Comparison of ENCODE assay signal across 8 mouse cellular contexts in genomic region chr4:45795191-45795811, GRCm38 (mm10). TPM values are rescaled to one million over a fixed set of nuclear protein-coding genes. Genes with fewer than 3 reads are reported as not detected.
DNase-seq lines count a peak whose midpoint lies in the region; ATAC-seq and TF ChIP-seq lines count a peak whose summit lies in the region.

No protein-coding gene starts in this region.

- peak; percentile 23 for DNase-seq in ovary, adult 18-20 months (ENCODE audit: low spot score)
- no peak for DNase-seq in ovary, postnatal 36 days (ENCODE audit: low spot score)
- DNase-seq in forebrain, postnatal 0 days = no peak
- peak; percentile 51 to 65 for DNase-seq in kidney, postnatal 25 days
- no peak for DNase-seq in left cerebral cortex, postnatal 14 days (ENCODE audit: low spot score in 2 of 2)
- DNase-seq in left cerebral cortex, postnatal 25 days (ENCODE audit: low spot score in 2 of 2) = no peak
- no peak for DNase-seq in c-Kit-positive CD71-positive TER-119-positive erythroid progenitor cells, embryonic 14.5 days (ENCODE audit: low spot score)

- no peaks in the 10 kb centered on the region for H3K9me3 ChIP-seq in forebrain, postnatal 0 days (ENCODE audit: low read length)
- H3K9me3 ChIP-seq in midbrain, embryonic 15.5 days = no peaks in the 10 kb centered on the region

- H3K9ac ChIP-seq in forebrain, postnatal 0 days = peak overlapping the region; percentile 7; the same call in 1 of the 2 replicates
- no peak overlapping the region for H3K9ac ChIP-seq in midbrain, embryonic 15.5 days

- intact Hi-C loops in left cerebral cortex, postnatal 14 days (cut with DNase I) = no loop called here
- intact Hi-C loops in left cerebral cortex, postnatal 25 days (cut with DNase I) = no loop called here

- no peak for ATAC-seq in forebrain, postnatal 0 days
- ATAC-seq in midbrain, embryonic 15.5 days (replicated peaks) = peak; percentile 64

- WGBS in forebrain, postnatal 0 days = under 1% methylated on average over 12 of the region's 12 CpGs
- under 1% methylated on average over 12 of the region's 12 CpGs for WGBS in midbrain, embryonic 15.5 days

- no peak for TF ChIP-seq CTCF in forebrain, postnatal 0 days (IDR thresholded peaks at IDR 0.05; ENCODE audit: low read depth)

- H3K36me3 ChIP-seq in forebrain, postnatal 0 days (ENCODE audit: insufficient read depth) = no peaks in the 10 kb centered on the region
- no peaks in the 10 kb centered on the region for H3K36me3 ChIP-seq in midbrain, embryonic 15.5 days (replicated peaks)

- H3K27ac ChIP-seq in forebrain, postnatal 0 days (ENCODE audit: low read depth, low read length) = no peak overlapping the region
- no peak overlapping the region for H3K27ac ChIP-seq in midbrain, embryonic 15.5 days

- peaks cover 14% of the 10 kb centered on the region for H3K4me1 ChIP-seq in forebrain, postnatal 0 days (ENCODE audit: insufficient read depth)
- peaks cover 21% of the 10 kb centered on the region for H3K4me1 ChIP-seq in midbrain, embryonic 15.5 days

- peak overlapping the region; percentile 41 for H3K4me2 ChIP-seq in forebrain, postnatal 0 days (ENCODE audit: low read depth)
- H3K4me2 ChIP-seq in midbrain, embryonic 15.5 days = peak overlapping the region; percentile 47

- H3K27me3 ChIP-seq in forebrain, postnatal 0 days (ENCODE audit: insufficient read depth, low read length) = no peaks in the 10 kb centered on the region
- H3K27me3 ChIP-seq in midbrain, embryonic 15.5 days (replicated peaks) = 0 out of 2 replicates have a peak, but pooled peaks cover 2% of the 10 kb centered on the region

- H3K4me3 ChIP-seq in forebrain, postnatal 0 days (ENCODE audit: low read depth, low read length) = peak overlapping the region; percentile 5; the same call in 1 of the 2 replicates
- peak overlapping the region; percentile 24 for H3K4me3 ChIP-seq in midbrain, embryonic 15.5 days

RNA-seq across cellular contexts. Expression of gene Aldh1b1, which starts 3.5 kb away (rescaled TPM):
- 56.4 and 57.6 TPM in 2 replicates for total RNA-seq in forebrain, postnatal 0 days (2014; rRNA removed)
- polyA plus RNA-seq in forebrain, postnatal 0 days (2015; fragmentation: Nextera tagmentation; extraction: Ambion mirVana) = 37.1 and 39.2 TPM in 2 replicates
- 22.5 and 23.3 TPM in 2 replicates for polyA plus RNA-seq in midbrain, embryonic 15.5 days (2015; fragmentation: Nextera tagmentation; extraction: Ambion mirVana)
- total RNA-seq in left cerebral cortex, postnatal 14 days (2021) = 10 to 100 TPM in 1 of 2 experiments, 1 to 10 TPM in 1; 9.6 to 10.5 TPM
- 1 to 10 TPM; 5.7 to 6.4 TPM for total RNA-seq in left cerebral cortex, postnatal 25 days (2021)

RNA-seq across cellular contexts. Expression of gene Igfbpl1, which starts 31.4 kb away (rescaled TPM):
- total RNA-seq in forebrain, postnatal 0 days (2014; rRNA removed) = 102 and 123 TPM in 2 replicates
- 41.0 and 55.1 TPM in 2 replicates for polyA plus RNA-seq in forebrain, postnatal 0 days (2015; fragmentation: Nextera tagmentation; extraction: Ambion mirVana)
- 57.0 and 65.1 TPM in 2 replicates for polyA plus RNA-seq in midbrain, embryonic 15.5 days (2015; fragmentation: Nextera tagmentation; extraction: Ambion mirVana)
- total RNA-seq in left cerebral cortex, postnatal 14 days (2021) = 1 to 10 TPM in 1 of 2 experiments, under 1 TPM in 1; 0.92 to 3.3 TPM
- total RNA-seq in left cerebral cortex, postnatal 25 days (2021) = under 1 TPM; 0.41 to 0.62 TPM

RNA-seq across cellular contexts. Expression of gene Stra6l, which starts 53.2 kb away (rescaled TPM):
- 0.29 and 0.46 TPM in 2 replicates for total RNA-seq in forebrain, postnatal 0 days (2014; rRNA removed)
- polyA plus RNA-seq in forebrain, postnatal 0 days (2015; fragmentation: Nextera tagmentation; extraction: Ambion mirVana) = 0.38 and 0.47 TPM in 2 replicates
- 1.0 and 1.1 TPM in 2 replicates for polyA plus RNA-seq in midbrain, embryonic 15.5 days (2015; fragmentation: Nextera tagmentation; extraction: Ambion mirVana)
- total RNA-seq in left cerebral cortex, postnatal 14 days (2021) = not detected
- not detected for total RNA-seq in left cerebral cortex, postnatal 25 days (2021)

Comparison
In these comparisons a context has a peak if more than half of its experiments do, and no peak if none do; other contexts are left out.
1. DNase-seq: peak in ovary, adult 18-20 months (single experiment) and kidney, postnatal 25 days (2 of 2); none in ovary, postnatal 36 days (single experiment), forebrain, postnatal 0 days (single experiment), left cerebral cortex, postnatal 14 days (0 of 2), left cerebral cortex, postnatal 25 days (0 of 2) and c-Kit-positive CD71-positive TER-119-positive erythroid progenitor cells, embryonic 14.5 days (single experiment).
2. RNA of gene Igfbpl1, which starts 31.4 kb away (total RNA-seq): 102 to 123 TPM in forebrain, postnatal 0 days; 0.92 to 3.3 TPM in left cerebral cortex, postnatal 14 days and 0.41 to 0.62 TPM in left cerebral cortex, postnatal 25 days; every median in the first group is over 10 times any median in the second.